Mouse (Mus musculus) cerebellum, postnatal 4 days (tissue): ENCODE data around the gene Macf1.
"Not testable (repeated sequence)": the region's sequence is repeated elsewhere in the genome, so short reads cannot be mapped to it uniquely, and the experiment has no call there.

ENCODE experiments used
- DNase-seq, 2 experiments: peaks; one replicate each; pipeline ENCODE4 v3.0.0; 2022; ENCODE audit warnings: low spot score in 2 of 2, mixed read lengths in 1 of 2

Gene Macf1

DNA sequence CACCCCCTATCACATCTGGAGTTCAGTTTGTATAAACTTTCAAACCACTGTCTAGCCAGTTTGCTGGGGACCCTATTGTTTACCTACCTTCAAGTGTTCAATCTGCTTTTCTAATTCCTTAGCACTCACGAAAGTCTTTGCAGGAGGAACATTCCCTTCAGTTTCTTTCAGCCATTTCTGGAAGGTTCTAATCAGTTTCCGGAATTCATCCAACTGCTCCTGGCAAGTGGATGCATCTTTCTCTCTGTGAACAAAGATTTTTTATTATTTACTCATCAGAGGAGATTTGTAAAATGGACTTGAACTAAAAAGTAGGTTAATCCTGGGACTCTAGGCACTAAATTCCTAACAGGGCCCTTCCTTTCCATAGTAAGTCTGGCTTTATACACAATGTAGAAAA is 236.1 kb downstream of the Macf1 start:
- DNase-seq, result no peak

DNA sequence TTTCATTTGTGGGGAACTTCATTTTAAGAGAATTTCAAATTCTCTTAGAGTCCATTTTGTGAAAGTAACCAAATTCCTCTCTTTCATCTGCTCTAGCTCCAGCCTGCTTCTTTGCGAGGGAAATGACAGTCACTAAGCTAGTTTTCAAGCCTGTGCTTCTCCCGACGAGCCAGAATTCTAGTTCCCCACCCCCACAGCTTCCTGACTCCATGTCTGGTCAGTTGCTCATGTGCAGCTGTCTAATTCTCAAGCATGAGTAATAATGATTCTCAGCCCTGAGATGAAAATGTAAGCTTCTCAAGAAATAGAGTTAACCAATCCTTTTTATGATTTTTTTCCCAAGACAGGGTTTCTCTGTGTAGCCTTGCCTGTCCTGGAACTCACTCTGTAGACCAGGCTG is 236.9 kb downstream of the Macf1 start:
- no peak for DNase-seq

DNA sequence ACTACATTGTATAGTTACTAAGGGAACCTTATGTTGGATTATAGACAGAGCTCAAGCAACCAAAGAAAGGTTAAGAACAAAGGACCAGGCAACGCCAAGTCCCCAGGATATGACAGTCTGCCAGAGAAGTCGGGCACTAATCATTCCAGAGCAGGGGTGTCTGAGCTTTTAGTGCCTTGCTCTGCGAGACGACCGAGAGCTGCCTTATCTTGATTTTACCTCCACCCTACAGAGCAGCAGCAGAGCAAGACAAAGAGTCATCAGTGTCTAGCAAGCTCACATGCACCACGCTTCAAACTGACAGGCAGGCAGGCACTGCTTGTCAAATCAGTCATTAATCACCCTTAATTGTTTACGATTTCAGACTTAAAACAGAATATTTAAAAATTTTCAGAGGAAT is 237.4 kb downstream of the Macf1 start:
- no peak for DNase-seq

- not testable (repeated sequence) for DNase-seq
Observed at GRCm38 (mm10) chr4:123446221-123446620, 237.9 kb downstream of the Macf1 start.

DNA sequence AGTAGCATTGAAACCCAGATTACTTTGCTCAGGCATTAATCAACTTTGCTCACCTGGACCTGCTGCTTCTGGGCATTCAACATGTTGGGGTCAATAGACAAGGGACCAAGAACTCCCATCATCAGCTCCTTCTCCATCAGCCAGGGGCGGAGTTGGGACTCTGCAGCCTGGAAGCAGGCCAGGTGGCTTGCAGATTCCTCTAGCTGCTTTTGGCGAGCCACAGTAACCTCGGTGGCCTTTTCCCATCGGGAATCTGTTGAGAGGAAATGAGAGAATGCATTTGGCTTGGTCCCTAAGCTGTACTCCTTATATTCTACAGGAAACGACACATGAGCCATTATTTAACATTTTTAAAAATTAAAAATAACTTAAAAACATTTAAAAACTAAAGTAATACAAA is 245.7 kb downstream of the Macf1 start:
- no peak for DNase-seq

- no peak for DNase-seq
Observed at GRCm38 (mm10) chr4:123433171-123433570, 251.0 kb downstream of the Macf1 start.

DNA sequence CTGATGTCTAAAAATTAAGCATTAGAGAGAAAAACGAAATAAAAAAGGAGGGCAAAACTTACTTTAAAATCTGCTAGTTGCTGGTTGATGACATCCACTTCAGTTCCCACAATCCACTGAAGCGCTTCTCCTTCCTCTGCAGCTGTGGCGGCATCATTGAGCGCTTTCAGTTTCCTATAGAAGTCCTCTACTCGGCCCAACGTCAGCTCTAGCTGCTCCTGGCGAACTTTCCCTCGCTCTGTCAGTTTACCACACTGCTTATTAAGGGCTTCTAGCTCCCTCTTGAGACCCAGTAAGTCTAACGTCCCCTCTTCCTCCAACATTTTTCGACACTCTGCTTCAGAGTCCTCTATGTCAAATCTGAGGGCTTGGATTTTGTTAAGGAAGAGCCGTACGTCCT is 252.2 kb downstream of the Macf1 start:
- no peak for DNase-seq

DNA sequence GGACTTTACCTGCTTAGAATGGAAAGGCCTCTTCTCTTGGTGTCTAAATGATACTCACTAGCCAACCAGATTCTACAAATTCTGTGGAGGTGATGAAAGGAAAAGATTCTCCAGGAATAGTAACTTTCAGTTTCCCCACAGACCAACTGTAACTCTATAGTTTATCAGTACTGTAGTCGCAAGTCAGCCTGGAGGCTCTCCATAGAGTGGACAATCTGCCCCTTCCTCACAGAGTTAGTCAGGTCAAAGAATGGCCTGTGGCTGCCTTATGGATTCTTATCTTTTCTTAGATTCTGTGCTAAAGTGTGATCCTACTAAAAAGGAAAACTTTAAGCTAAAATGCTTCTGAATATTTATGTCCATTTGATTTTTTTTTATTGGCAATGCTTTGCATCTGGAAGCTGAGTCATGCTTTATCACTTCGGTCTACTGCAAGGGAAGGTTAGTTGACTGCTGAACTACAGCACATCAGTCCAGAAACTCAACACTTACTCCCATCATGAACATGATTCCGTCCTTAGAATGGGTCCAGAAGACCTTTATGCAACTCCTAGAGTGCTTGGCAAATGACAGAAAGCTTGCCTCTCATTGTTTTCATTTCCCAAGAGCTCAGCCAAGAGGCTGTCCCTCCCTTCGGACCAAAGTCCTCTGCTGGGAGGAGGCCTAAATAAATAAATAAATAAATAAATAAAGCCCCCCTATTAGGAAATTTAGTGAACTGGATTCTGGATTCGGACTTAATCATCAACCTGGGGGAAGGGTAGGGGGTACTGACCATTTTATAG is 256.1 kb downstream of the Macf1 start:
- no peak for DNase-seq

- DNase-seq, result no peak
Observed at GRCm38 (mm10) chr4:123427271-123427899, 256.8 kb downstream of the Macf1 start.

- DNase-seq, result no peak
Observed at GRCm38 (mm10) chr4:123426429-123427080, 257.6 kb downstream of the Macf1 start.

DNA sequence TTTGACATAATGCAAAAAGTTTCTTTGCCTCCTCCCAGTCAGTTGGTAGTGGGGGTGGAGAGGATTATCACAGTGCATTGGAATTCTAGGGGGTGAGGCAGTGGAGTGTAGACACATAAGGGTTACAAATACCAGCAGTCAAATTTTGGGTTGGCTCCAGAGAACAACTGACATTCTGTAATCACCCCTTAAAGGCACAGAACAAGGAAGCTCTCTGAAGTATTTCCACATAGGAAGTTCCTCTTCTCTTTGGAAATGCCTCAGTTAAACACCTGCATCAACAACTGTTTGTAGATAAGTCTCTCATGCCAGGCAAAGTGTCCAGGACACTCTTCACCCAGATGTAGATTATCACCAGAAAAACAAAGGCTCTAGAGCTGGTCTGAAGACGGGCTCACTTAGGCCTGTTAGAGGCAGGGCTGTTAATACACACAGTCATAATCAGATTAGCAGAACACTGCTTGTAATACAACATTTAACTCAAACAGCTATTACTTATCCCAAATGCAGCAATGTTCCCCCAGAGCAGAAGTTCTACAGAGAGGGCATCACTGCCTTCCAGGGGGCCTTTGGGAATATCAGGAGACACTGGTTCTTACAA is 258.4 kb downstream of the Macf1 start:
- DNase-seq, result no peak

DNA sequence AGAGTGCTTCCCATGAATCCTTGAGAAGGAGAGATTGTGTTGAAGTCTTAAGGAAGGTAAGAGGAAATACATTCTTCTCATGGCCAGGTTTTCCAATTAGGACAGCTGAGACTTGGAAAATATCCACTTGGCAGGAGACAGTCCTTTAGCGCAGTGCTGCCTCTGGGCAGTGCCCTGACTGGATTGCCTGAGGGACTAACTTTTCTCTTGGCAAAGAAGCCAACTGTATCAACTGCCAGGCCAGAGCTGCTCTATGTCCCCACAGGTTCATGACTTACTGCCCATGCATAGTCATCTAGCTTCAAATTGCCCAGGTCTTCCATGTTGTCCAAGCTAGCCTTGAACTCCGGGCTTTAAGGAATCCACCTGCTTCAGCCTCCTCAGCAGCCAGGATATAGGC is 260.1 kb downstream of the Macf1 start:
- DNase-seq, result no peak

DNA sequence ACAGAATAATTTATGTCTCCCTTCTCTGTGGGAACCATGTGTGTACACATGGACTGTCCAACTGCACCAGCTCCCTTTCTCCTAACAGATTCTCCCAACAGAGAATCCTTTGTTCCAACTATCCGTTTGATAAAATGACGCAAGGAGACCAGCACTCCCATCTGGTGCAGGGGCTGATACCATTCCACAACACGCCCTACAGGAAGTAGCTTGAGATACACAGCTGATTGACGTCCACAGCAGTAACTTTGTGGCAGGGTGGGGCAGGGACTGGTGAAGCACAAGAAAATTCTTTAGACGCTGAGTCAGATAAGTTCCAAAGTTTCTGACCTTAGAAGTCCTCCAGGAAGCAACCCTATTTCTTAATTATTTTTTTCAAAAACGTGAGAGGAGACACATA is 261.3 kb downstream of the Macf1 start:
- no peak for DNase-seq

GRCm38 (mm10) chr4:123418032-123418431 is 266.1 kb downstream of the Macf1 start:
- DNase-seq, result no peak

GRCm38 (mm10) chr4:123417478-123417877 is 266.7 kb downstream of the Macf1 start:
- no peak for DNase-seq

DNA sequence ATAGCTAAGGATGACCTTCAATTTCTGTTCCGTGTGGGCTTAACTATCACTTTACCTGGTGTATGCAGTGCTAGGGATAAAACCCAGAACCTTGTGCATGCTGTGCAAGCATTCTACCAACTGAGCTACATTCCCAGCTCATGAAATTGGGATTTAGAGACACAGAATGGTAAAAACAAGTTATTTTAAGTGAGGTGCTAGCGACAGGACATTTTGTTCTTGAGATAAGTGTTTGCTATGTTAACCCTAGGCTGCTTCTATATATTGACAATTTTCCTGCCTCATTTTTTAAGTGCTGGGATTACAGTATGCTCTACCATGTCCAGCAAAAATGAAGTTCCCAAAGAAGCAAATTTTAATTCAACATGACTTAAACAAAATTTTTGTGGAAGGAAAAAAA is 267.3 kb downstream of the Macf1 start:
- no peak for DNase-seq

GRCm38 (mm10) chr4:123415566-123415965 is 268.6 kb downstream of the Macf1 start:
- no peak for DNase-seq

GRCm38 (mm10) chr4:123413876-123414275 is 270.3 kb downstream of the Macf1 start:
- DNase-seq, result no peak

GRCm38 (mm10) chr4:123412981-123413380 is 271.2 kb downstream of the Macf1 start:
- no peak for DNase-seq

DNA sequence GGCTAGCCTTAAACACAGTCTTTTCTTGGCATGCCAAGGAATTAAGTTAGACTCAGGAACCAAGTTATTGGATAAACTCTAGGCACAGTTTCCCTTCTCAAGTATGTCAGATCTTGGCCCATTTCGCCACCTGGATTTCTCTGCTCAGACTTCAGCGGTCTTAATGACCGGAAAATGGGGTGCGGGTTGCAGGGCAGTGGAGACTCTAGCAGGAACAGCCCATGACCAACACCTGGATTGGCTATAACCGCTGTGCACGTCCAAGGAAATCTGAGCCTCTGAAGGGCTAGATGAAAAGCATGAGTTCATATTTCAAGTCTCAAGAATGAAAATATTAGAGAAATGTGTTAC is 271.7 kb downstream of the Macf1 start:
- no peak for DNase-seq

GRCm38 (mm10) chr4:123411732-123412527 is 272.2 kb downstream of the Macf1 start:
- peak; percentile 75 to 86 for DNase-seq
